Comparison of ENCODE assay signal across 7 mouse cellular contexts in genomic region chr3:48846049-48846653, GRCm38 (mm10).
DNase-seq lines count a peak whose midpoint lies in the region; ATAC-seq and TF ChIP-seq lines count a peak whose summit lies in the region.

No protein-coding gene starts in this region.

- H3K4me3 ChIP-seq in forebrain, embryonic 16.5 days (replicated peaks; ENCODE audit: low read length), result no peak overlapping the region
- no peak overlapping the region for H3K4me3 ChIP-seq in lung, postnatal 0 days (ENCODE audit: low read depth, low read length)

- peak; percentile 89 for ATAC-seq in forebrain, embryonic 16.5 days
- ATAC-seq in lung, postnatal 0 days, result no peak

- H3K27me3 ChIP-seq in forebrain, embryonic 16.5 days (replicated peaks; ENCODE audit: control insufficient read depth, insufficient read depth, low read length), result no peaks in the 10 kb centered on the region
- no peaks in the 10 kb centered on the region for H3K27me3 ChIP-seq in lung, postnatal 0 days (replicated peaks; ENCODE audit: insufficient read depth, low read length)

- H3K4me2 ChIP-seq in forebrain, embryonic 16.5 days (ENCODE audit: low read length), result peak overlapping the region; percentile 37; the same call in 1 of the 2 replicates
- no peak overlapping the region for H3K4me2 ChIP-seq in lung, postnatal 0 days (replicated peaks; ENCODE audit: low read depth, low read length)

- H3K9ac ChIP-seq in forebrain, embryonic 16.5 days (replicated peaks; ENCODE audit: low read depth, low read length), result no peak overlapping the region
- H3K9ac ChIP-seq in lung, postnatal 0 days (replicated peaks; ENCODE audit: low read depth), result no peak overlapping the region

- H3K9me3 ChIP-seq in forebrain, embryonic 16.5 days (ENCODE audit: control insufficient read depth, low read length), result no peaks in the 10 kb centered on the region
- H3K9me3 ChIP-seq in lung, postnatal 0 days (ENCODE audit: low read length), result no peaks in the 10 kb centered on the region

- DNase-seq in urinary bladder, adult 18-20 months (ENCODE audit: low spot score in 2 of 2), result peak; percentile 10 to 16
- DNase-seq in urinary bladder, adult 2 months (ENCODE audit: low spot score), result no peak
- DNase-seq in cerebellum, adult 11 months, result peak; percentile 25
- peak; percentile 24 to 88 for DNase-seq in layer of hippocampus, adult 18-20 months (ENCODE audit: low spot score in 2 of 2)
- DNase-seq in lung, postnatal 0 days (ENCODE audit: low spot score), result peak; percentile 75
- peak; percentile 33 for DNase-seq in skeletal muscle tissue, adult 2 months (ENCODE audit: low read depth, low spot score)

- 21% methylated on average over 6 of the region's 6 CpGs for WGBS in forebrain, embryonic 16.5 days
- 40% methylated on average over 6 of the region's 6 CpGs for WGBS in lung, postnatal 0 days

- no peak for TF ChIP-seq EP300 in lung, postnatal 0 days (IDR thresholded peaks at IDR 0.05)

- peak; percentile 67 for TF ChIP-seq CTCF in lung, postnatal 0 days (IDR thresholded peaks at IDR 0.05)

- H3K27ac ChIP-seq in forebrain, embryonic 16.5 days (ENCODE audit: low read length), result no peak overlapping the region
- H3K27ac ChIP-seq in lung, postnatal 0 days (ENCODE audit: low read length), result no peak overlapping the region

- no peaks in the 10 kb centered on the region for H3K36me3 ChIP-seq in forebrain, embryonic 16.5 days (ENCODE audit: control insufficient read depth, insufficient read depth)
- H3K36me3 ChIP-seq in lung, postnatal 0 days (ENCODE audit: insufficient read depth, low read length), result no peaks in the 10 kb centered on the region

- peaks cover 6% of the 10 kb centered on the region; the same call in 1 of the 2 replicates for H3K4me1 ChIP-seq in forebrain, embryonic 16.5 days (replicated peaks; ENCODE audit: control insufficient read depth, insufficient read depth, low read length)
- no peaks in the 10 kb centered on the region for H3K4me1 ChIP-seq in lung, postnatal 0 days (ENCODE audit: insufficient read depth, low read depth, low read length)
